Mouse (Mus musculus): ENCODE measurements around the gene Eef2kmt. TPM values are rescaled to one million over a fixed set of nuclear protein-coding genes. Genes with fewer than 3 reads are reported as not detected.

Gene Eef2kmt
- 19.8 and 27.6 TPM in 2 replicates for polyA plus RNA-seq (2015; fragmentation: Nextera tagmentation; extraction: Ambion mirVana)

DNA sequence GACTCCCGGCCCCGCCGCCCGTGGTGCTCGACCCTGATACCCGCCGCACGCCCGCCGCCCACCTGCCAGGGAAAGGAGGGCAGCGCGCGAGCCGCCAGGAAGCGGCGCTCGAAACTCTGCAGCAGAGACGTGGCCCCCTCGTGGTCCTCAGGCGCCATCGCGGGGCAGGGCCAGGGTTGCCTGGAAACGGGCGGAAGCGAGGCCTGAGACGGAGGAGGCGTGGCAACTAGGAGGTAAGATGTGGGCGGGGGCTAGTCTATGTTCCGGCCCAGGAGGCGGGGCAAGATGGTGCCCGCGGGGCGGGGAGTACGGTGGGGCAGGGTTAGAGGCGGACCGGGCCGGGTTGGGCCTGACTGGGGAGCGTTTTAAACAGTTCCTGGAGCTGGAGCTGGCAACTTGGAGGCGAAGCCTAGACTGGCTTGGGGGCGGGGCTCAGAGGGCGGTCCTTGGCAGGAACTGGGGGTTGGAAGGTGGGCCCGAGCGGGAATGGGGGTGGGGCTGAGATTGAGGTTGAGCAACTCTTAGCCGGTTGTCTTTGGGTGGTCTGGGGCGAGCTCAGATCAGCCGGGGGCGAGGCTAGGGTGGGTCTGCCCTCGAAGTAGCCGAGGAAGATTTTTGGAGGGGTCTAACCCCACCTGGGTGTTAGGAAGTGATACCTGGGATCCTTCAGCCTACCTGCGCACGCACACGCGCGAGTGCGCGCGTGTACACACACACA is at the start of gene Eef2kmt:
Gene Eef2kmt (minus strand): TSS at position 205 of the 718 bp plus-strand sequence.
- ATAC-seq (replicated peaks; ENCODE audit: insufficient number of reproducible peaks, insufficient read depth, low FRiP score, low read depth): peak; percentile 96
- under 1% methylated on average over 57 of the region's 57 CpGs for WGBS
- Histone ChIP-seq H3K4me1 (replicated peaks) (peaks cover 19% of the 10 kb centered on the region), H3K9me3 (replicated peaks) (no peaks in the 10 kb centered on the region), H3K4me2 (peak within 1 kb of the TSS; percentile 82), H3K27me3 (no peaks in the 10 kb centered on the region), H3K4me3 (peak within 1 kb of the TSS; percentile 81), H3K36me3 (no peaks in the 10 kb centered on the region), H3K9ac (peak within 1 kb of the TSS; percentile 83), H3K27ac (peak within 1 kb of the TSS; percentile 86)

- ATAC-seq (replicated peaks; ENCODE audit: insufficient number of reproducible peaks, insufficient read depth, low FRiP score, low read depth): no peak
- H3K36me3 ChIP-seq: no peaks in the 10 kb centered on the region
- no peaks in the 10 kb centered on the region for H3K9me3 ChIP-seq (replicated peaks)
- H3K27ac ChIP-seq: no peak overlapping the region
- H3K4me3 ChIP-seq: no peak overlapping the region
- no peak overlapping the region for H3K9ac ChIP-seq
- no peaks in the 10 kb centered on the region for H3K4me1 ChIP-seq (replicated peaks)
- H3K4me2 ChIP-seq: no peak overlapping the region
- WGBS: 44% methylated on average over 5 of the region's 5 CpGs
- no peaks in the 10 kb centered on the region for H3K27me3 ChIP-seq
Observed at GRCm38 (mm10) chr16:5295238-5295637, 39.5 kb upstream of the Eef2kmt start.

DNA sequence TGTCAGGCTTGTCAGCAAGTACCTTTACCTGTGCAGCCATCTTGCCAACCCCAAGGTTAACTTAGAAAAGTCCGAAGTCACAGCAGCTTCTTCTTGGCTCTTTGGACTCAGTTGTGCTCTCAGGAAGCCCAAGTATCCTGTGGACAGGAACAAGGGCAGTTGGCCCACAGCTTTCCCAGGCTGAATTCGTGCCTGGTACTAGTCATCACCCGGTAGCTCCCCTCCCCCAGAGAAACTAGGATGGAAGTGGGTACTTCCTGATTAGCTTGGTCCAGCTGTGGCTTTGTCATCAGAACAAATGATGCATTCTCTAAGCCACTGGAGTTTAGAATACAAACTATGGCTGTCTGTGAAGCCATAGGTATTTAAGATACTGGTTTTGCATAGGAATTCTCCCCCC is 29.6 kb upstream of the Eef2kmt start:
- WGBS: 54% methylated on average over 3 of the region's 3 CpGs
- ATAC-seq (replicated peaks; ENCODE audit: insufficient number of reproducible peaks, insufficient read depth, low FRiP score, low read depth): no peak
- H3K4me1 ChIP-seq (replicated peaks): no peaks in the 10 kb centered on the region
- H3K4me3 ChIP-seq: no peak overlapping the region
- no peak overlapping the region for H3K9ac ChIP-seq
- no peaks in the 10 kb centered on the region for H3K27me3 ChIP-seq
- no peaks in the 10 kb centered on the region for H3K9me3 ChIP-seq (replicated peaks)
- H3K4me2 ChIP-seq: no peak overlapping the region
- H3K27ac ChIP-seq: no peak overlapping the region
- H3K36me3 ChIP-seq: no peaks in the 10 kb centered on the region

DNA sequence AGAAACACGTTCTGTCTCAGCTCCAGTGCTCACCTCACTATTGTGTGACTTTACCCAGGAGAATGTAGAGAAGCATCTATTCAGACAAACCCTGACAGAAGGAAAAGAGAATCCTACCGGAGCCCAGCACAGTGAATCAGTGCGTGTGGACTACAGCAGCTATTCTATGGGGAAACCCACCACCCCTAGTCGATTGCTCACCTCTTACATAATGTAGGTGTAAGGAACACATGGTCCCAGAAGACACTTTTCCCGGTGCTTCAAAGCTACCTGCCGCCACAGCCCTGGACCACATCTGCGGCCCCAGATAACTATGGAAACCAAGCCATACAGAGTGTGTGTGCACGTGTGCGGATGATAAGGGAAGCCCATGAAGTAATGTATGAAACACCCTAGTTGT is 26.9 kb upstream of the Eef2kmt start:
- ATAC-seq (replicated peaks; ENCODE audit: insufficient number of reproducible peaks, insufficient read depth, low FRiP score, low read depth): no peak
- H3K9me3 ChIP-seq (replicated peaks): no peaks in the 10 kb centered on the region
- no peak overlapping the region for H3K27ac ChIP-seq
- no peaks in the 10 kb centered on the region for H3K27me3 ChIP-seq
- 84% methylated on average over 9 of the region's 9 CpGs for WGBS
- H3K4me1 ChIP-seq (replicated peaks): no peaks in the 10 kb centered on the region
- H3K36me3 ChIP-seq: no peaks in the 10 kb centered on the region
- H3K9ac ChIP-seq: no peak overlapping the region
- no peak overlapping the region for H3K4me3 ChIP-seq
- H3K4me2 ChIP-seq: no peak overlapping the region

- H3K4me3 ChIP-seq: no peak overlapping the region
- ATAC-seq (replicated peaks; ENCODE audit: insufficient number of reproducible peaks, insufficient read depth, low FRiP score, low read depth): no peak
- no peaks in the 10 kb centered on the region for H3K27me3 ChIP-seq
- WGBS: 76% methylated on average over 5 of the region's 5 CpGs
- H3K27ac ChIP-seq: no peak overlapping the region
- no peaks in the 10 kb centered on the region for H3K36me3 ChIP-seq
- H3K4me1 ChIP-seq (replicated peaks): no peaks in the 10 kb centered on the region
- no peak overlapping the region for H3K9ac ChIP-seq
- no peak overlapping the region for H3K4me2 ChIP-seq
- no peaks in the 10 kb centered on the region for H3K9me3 ChIP-seq (replicated peaks)
Observed at GRCm38 (mm10) chr16:5279571-5280222, 23.9 kb upstream of the Eef2kmt start.

DNA sequence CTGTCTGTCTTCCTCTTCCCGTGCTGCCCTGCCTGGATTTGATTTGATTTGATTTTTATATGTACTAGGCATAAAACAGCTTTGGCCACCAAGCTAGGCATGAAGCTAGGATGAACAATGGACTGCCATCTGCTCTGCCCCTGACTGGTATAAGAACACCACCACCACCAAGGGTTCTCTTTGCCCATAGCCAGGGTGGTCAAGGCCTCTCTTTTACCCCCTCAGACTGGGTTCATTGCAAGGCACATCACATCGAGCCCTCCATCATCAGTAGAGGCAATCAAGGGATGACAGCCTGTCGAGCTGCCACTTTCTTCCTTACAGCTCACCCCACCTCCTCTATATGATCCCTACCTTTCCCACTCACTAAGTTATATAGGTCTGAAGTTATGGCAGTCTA is 16.6 kb upstream of the Eef2kmt start:
- Histone ChIP-seq H3K9me3 (replicated peaks) (no peaks in the 10 kb centered on the region), H3K36me3 (no peaks in the 10 kb centered on the region), H3K27me3 (no peaks in the 10 kb centered on the region), H3K27ac (no peak overlapping the region), H3K9ac (no peak overlapping the region), H3K4me3 (no peak overlapping the region), H3K4me1 (replicated peaks) (no peaks in the 10 kb centered on the region), H3K4me2 (no peak overlapping the region)
- WGBS: 80% methylated on average over 3 of the region's 3 CpGs
- no peak for ATAC-seq (replicated peaks; ENCODE audit: insufficient number of reproducible peaks, insufficient read depth, low FRiP score, low read depth)

DNA sequence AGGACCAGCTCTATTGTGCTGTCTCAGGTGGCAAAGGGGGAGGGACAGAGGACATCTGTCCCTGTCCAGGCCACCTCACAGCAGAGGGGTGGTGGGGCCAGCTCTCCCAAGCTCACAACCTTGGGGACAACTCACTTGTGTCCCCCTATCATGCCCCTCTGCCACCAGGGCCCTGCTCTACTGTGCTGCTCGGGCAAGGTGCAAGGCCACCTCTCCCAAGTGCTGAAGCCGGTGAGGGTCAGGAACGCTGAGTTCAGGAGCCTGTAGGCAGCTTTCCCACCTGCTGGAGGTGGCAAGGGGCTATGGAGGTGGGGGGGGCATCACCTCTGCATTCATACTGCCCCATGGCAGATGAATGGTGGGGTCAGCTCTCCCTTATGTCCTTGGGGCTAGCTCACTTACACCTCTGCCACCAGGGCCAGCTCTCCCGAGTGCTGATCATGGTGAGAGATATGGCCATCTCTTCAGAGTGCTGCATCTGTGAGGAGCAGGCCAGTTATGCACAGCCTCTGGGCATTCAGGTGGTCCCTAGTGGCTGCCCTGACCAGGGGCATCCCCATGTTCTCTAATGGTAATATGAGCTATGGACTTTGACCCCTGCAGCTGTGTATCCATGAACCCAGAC is 15.7 kb upstream of the Eef2kmt start:
- no peaks in the 10 kb centered on the region for H3K27me3 ChIP-seq
- no peak overlapping the region for H3K9ac ChIP-seq
- H3K27ac ChIP-seq: no peak overlapping the region
- ATAC-seq (replicated peaks; ENCODE audit: insufficient number of reproducible peaks, insufficient read depth, low FRiP score, low read depth): no peak
- 71% methylated on average over 4 of the region's 4 CpGs for WGBS
- no peak overlapping the region for H3K4me3 ChIP-seq
- H3K36me3 ChIP-seq: no peaks in the 10 kb centered on the region
- no peak overlapping the region for H3K4me2 ChIP-seq
- H3K9me3 ChIP-seq (replicated peaks): no peaks in the 10 kb centered on the region
- H3K4me1 ChIP-seq (replicated peaks): no peaks in the 10 kb centered on the region

DNA sequence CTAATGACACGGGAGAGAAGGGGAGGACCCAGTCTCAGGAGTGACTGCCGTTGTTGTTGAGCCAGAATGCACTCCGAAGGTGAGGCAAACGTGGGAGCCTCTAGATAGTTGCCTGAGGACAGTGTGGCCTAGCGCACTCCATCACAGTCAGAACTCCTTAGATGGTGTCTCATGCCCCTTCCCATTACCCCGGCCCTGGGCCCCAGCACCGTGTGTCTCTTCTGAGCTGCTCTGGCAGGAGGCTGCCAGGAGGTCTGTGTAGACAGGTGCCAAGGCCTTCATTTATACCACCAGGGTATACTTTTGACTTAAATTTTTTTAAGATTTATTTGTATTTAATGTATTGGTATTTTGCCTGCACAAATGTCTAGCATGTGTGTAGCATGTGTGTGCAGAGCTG is 8.1 kb upstream of the Eef2kmt start:
- Histone ChIP-seq H3K4me2 (no peak overlapping the region), H3K36me3 (no peaks in the 10 kb centered on the region), H3K9me3 (replicated peaks) (no peaks in the 10 kb centered on the region), H3K27me3 (no peaks in the 10 kb centered on the region), H3K9ac (no peak overlapping the region), H3K4me3 (no peak overlapping the region), H3K4me1 (replicated peaks) (no peaks in the 10 kb centered on the region), H3K27ac (no peak overlapping the region)
- 80% methylated on average over 7 of the region's 7 CpGs for WGBS
- ATAC-seq (replicated peaks; ENCODE audit: insufficient number of reproducible peaks, insufficient read depth, low FRiP score, low read depth): no peak

GRCm38 (mm10) chr16:5263156-5263555 is 7.4 kb upstream of the Eef2kmt start:
- Histone ChIP-seq H3K27ac (no peak overlapping the region), H3K9me3 (replicated peaks) (no peaks in the 10 kb centered on the region), H3K27me3 (no peaks in the 10 kb centered on the region), H3K4me3 (no peak overlapping the region), H3K4me1 (replicated peaks) (no peaks in the 10 kb centered on the region), H3K36me3 (no peaks in the 10 kb centered on the region), H3K9ac (no peak overlapping the region), H3K4me2 (no peak overlapping the region)
- ATAC-seq (replicated peaks; ENCODE audit: insufficient number of reproducible peaks, insufficient read depth, low FRiP score, low read depth): no peak
- 53% methylated on average over 8 of the region's 8 CpGs for WGBS

GRCm38 (mm10) chr16:5255081-5255740 is 572 bp downstream of the Eef2kmt start:
- no peak for ATAC-seq (replicated peaks; ENCODE audit: insufficient number of reproducible peaks, insufficient read depth, low FRiP score, low read depth)
- peak overlapping the region; percentile 81 for H3K4me3 ChIP-seq
- H3K9ac ChIP-seq: peak overlapping the region; percentile 83
- peak overlapping the region; percentile 82 for H3K4me2 ChIP-seq
- H3K27me3 ChIP-seq: no peaks in the 10 kb centered on the region
- H3K4me1 ChIP-seq (replicated peaks): peaks cover 19% of the 10 kb centered on the region
- peak overlapping the region; percentile 86 for H3K27ac ChIP-seq
- 1% methylated on average over 27 of the region's 27 CpGs for WGBS
- H3K9me3 ChIP-seq (replicated peaks): no peaks in the 10 kb centered on the region
- peaks cover under 1% of the 10 kb centered on the region; the same call in 1 of the 2 replicates for H3K36me3 ChIP-seq

DNA sequence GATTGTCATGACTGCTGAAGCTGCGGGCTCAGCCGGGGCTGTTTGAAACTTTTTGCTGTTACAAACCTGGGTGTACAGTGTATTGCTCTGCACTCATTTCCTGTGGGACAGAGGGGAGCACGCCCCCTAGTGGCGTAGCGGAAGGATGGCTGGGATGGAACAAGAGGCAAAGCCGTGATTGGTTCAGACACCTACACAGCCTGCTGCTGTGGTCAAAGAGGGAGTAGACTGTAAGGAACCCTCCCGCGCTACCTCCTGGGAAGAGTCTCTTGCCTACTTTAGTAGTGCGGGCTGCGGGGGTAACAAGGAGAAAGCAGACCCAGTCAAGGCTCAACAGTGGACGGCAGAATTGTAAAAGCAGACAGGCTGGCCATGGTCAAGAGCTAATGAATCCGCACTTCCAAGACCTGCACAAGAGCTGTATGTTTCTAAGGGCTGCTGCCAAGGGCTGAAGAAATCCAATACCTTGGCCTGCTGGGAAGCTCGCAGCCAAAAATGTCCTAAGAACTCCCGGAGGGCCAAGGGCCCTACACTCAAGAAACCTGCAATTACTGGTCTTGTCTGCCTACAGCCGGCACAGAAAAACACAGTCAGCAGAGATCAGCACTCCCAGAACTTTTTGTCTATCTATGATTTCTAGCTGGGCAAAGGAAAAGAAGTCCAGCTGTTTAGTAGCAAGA is 1.3 kb downstream of the Eef2kmt start:
- Histone ChIP-seq H3K4me3 (peak overlapping the region; percentile 81), H3K4me2 (peak overlapping the region; percentile 82), H3K27ac (peak overlapping the region; percentile 86), H3K9me3 (replicated peaks) (no peaks in the 10 kb centered on the region), H3K4me1 (replicated peaks) (peaks cover 19% of the 10 kb centered on the region), H3K9ac (peak overlapping the region; percentile 83), H3K27me3 (no peaks in the 10 kb centered on the region), H3K36me3 (peaks cover 7% of the 10 kb centered on the region; the same call in 1 of the 2 replicates)
- WGBS: 2% methylated on average over 15 of the region's 15 CpGs
- peak; percentile 60 for ATAC-seq (replicated peaks; ENCODE audit: insufficient number of reproducible peaks, insufficient read depth, low FRiP score, low read depth)

All from heart, embryonic 15.5 days (tissue).